Mouse (Mus musculus) cerebellum, postnatal 14 days (tissue): ENCODE results near the gene Plcg2.

ENCODE experiments used
- DNase-seq, 2 experiments: peaks; one replicate each; pipeline ENCODE4 v3.0.0; 2021; ENCODE audit warnings: mixed read lengths in 2 of 2

The Plcg2 gene

DNA sequence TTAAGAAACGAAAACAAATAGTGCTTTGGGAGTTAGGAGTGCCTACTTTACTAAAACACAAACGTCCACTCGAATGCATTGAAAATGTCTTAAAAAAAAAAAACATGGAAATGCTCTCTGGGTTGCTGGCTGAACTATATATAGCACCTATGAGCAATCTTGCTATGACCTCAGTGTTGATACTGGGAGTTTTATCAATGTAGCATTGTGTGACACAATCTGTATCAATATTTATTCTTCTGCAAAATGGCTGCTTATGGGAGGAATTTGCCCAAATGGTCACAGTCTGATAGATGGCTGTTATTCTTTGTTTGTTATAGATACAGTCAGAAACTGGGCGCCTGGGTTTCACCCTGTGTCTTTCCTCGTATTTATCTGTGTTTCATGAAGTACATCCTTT lies 147.4 kb downstream of the Plcg2 start:
- no peak for DNase-seq

GRCm38 (mm10) chr8:117646020-117646419 lies 147.9 kb downstream of the Plcg2 start:
- peak; percentile 72 to 76 for DNase-seq

DNA sequence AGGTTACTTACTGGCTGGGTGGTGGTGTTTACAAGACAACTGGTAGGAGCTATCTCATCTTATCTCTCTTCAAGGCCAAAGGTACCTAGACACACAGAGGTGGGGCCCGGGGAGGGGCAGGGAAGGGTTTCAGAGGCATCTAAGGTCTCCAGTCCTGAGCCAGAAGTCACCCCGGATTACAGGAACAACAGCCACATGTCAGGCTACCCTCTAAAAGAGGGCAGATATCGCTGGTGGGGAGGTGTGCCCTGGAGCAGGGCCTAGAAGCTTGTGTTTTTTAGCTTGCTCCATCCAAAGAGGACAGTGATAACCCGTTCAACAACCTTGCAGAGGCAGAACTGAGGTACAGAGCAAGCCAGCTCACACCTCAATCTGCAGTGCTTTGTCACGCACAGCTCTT lies 148.3 kb downstream of the Plcg2 start:
- no peak for DNase-seq

GRCm38 (mm10) chr8:117652318-117652717 lies 154.2 kb downstream of the Plcg2 start:
- no peak for DNase-seq

DNA sequence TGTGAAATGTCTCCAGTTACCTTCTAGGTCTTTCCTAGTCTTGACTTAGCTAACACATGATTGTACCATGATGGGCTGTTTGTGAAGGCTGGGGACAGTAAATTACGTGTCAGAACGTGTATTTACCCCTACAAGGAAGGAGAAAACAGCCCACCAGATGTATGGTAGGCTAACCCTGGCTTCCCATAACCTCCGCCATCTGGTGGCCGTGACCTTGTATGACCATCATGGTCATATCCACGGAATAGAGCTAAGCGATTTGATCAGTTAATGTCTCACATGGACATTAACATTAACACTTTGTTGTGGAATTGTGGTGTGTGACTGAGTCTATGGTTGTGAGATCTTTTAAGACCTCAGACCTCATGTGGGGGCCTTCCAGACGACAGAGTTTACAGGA lies 160.9 kb downstream of the Plcg2 start:
- no peak for DNase-seq

DNA sequence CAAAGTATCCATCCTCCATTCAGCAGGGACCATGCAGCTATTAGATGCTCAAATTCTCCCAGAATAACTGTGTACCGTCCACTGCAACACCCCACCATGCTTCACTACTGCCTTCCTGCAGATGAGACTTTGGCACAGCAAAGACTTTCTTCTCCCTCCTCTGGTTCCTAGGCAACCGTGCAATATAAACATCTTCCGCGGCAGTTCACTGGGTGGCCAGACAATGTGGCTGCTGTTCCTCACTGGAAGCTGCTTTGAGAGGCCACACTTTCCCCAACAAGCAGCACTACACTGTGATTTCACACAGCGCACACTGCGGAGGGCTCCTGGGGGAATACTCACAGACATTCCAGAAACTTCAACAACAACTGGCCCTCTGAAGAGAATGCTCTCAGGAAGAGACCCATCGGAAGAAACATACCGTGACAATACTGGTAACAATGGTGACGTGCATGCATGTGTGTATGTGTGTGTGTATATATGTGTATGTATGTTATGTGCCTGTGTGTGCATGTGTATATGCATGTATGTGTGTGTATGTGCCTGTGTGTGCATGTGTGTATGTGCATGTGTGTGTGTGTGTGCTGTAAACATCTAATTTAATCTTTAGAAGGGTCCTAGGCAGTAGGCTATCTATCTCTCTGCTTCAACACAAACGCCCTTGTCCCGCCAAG lies 162.4 kb downstream of the Plcg2 start:
- DNase-seq = no peak

- DNase-seq = no peak
Measured at GRCm38 (mm10) chr8:117667349-117668124, 169.4 kb downstream of the Plcg2 start.

DNA sequence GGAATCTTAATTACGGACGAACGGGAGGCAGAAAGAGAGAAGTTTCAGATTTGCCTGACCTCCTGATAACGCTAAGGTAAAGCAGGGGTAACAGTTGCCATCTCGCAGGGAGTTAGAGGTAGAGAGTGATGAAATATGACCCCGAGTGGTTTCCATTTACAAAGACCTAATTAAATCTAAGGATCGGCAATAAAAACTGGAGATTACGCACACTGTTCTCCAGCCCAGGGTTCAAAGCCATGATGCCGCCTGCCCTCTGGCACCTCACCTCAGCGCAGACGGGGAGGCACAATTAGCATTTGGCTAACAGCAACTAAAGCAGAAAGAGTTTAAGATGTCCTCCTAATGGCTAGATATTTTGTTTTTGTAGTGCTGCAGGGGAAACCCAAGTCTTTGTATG lies 172.4 kb downstream of the Plcg2 start:
- no peak for DNase-seq

GRCm38 (mm10) chr8:117672558-117672957 lies 174.5 kb downstream of the Plcg2 start:
- DNase-seq = no peak

- DNase-seq = peak; percentile 31 to 34
Measured at GRCm38 (mm10) chr8:117673430-117673830, 175.3 kb downstream of the Plcg2 start, which contains the start of gene Sdr42e1. Sdr42e1 (minus strand) TSS chr8:117673689.

DNA sequence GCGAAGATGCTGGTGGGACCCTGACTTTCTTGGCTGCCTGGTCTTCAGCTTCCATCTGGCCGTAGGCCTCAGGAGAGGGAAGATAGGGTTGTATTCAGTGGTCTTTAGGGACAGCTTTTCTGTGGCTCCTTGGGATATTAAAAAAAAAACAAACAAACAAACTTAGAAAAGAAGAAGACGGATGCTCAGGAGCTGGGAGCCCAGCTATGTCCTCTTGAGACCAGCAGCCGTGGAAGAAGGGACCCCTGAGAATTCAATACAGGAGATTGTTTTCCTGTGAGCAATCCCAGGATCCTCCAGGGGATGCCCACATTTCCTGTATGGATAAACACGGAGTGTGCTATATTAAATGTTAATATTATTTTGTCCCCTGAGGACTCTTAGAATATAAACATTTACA lies 177.1 kb downstream of the Plcg2 start:
- DNase-seq = no peak

DNA sequence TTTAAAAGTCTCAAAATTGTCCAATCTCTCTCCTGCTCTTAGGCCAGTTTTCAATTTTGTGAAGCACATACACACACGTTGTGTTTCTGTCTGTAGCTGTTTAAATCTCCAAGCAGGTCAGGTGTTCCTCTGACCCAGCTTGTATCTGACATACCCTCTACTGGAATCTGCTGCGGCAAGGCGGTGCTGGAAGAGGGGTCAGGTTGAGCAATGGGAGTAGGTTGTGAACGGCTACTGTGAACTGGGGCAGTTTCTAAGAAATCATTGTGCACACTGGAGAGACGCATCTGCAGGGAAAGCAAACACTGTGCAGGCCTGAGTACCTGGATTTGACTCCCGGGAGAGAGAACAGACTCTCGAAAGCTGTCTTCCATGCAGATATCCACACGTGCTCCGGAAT lies 178.4 kb downstream of the Plcg2 start:
- DNase-seq = no peak

- no peak for DNase-seq
Measured at GRCm38 (mm10) chr8:117677011-117677410, 178.9 kb downstream of the Plcg2 start.

DNA sequence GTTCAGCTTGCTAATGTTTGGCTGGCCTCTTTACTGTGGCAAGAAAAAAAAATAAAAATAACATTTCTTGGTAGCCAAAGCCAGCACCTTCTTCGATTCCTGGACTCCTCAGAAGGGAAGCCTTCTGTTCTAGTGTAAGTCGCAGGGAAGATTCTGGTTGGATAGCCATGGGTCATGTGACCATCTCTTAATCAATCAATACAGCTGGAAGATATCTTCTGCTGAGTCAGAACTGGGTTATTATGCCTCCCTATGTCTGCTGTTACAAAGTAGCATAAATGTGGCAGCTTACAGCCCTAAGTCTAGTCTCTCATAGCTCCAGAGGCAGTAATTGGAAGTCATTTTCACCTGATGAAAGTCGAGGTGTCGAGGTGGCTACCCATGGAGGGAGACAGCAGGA lies 180.6 kb downstream of the Plcg2 start:
- no peak for DNase-seq

DNA sequence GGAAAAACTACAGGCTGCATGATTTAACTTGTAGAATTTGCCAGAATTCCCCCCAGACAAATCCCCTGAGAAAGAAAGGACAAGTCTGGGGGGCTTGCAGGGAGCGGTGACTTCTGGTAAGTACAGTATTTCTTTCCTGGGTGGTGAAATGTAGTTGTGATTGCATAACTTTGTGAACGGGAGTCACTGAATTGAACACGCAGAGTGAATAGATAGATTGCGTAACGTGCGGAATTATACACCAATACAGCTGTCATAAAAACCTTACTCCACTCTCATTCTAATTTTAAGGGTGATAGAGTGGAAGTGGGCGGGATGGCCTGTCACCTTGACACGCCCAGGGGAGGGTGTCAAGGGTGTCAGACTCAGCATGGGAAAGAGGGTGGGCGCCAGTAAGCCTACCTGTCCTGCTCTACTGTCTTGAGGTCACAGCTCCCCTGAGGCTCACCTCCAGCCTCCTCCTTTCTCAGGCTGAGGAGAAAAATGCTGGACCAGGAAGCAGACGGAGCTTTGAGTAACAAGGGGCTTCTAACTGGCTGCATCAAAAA lies 185.9 kb downstream of the Plcg2 start:
- no peak for DNase-seq

- DNase-seq = no peak
Measured at GRCm38 (mm10) chr8:117684504-117684903, 186.4 kb downstream of the Plcg2 start.
